8 mouse cellular contexts compared by ENCODE assay signal in genomic region chr11:74897678-74898516, GRCm38 (mm10). TPM values are rescaled to one million over a fixed set of nuclear protein-coding genes. Genes with fewer than 3 reads are reported as not detected.
A peak's percentile ranks its signal among the peaks of the same experiment; 100 is the strongest.
DNase-seq lines count a peak whose midpoint lies in the region; ATAC-seq and TF ChIP-seq lines count a peak whose summit lies in the region.

Gene Tsr1 (plus strand): TSS chr11:74898071.

- no peaks in the 10 kb centered on the region for H3K27me3 ChIP-seq in ES-Bruce4 (ENCODE audit: control insufficient read depth, insufficient read depth, low read length, poor library complexity, severe bottlenecking)
- H3K27me3 ChIP-seq in forebrain, embryonic 13.5 days, result no peaks in the 10 kb centered on the region

- H3K9ac ChIP-seq in ES-Bruce4 (ENCODE audit: low read depth, poor library complexity, severe bottlenecking), result peak within 1 kb of the TSS; percentile 75
- peak within 1 kb of the TSS; percentile 77 for H3K9ac ChIP-seq in forebrain, embryonic 13.5 days

- no peaks in the 10 kb centered on the region for H3K9me3 ChIP-seq in ES-Bruce4 (replicated peaks; ENCODE audit: control insufficient read depth, insufficient read depth, low read length, poor library complexity, severe bottlenecking)
- H3K9me3 ChIP-seq in forebrain, embryonic 13.5 days (replicated peaks), result no peaks in the 10 kb centered on the region

- no peak for TF ChIP-seq EP300 in ES-Bruce4 (IDR thresholded peaks at IDR 0.05; ENCODE audit: insufficient read depth, low read depth, low read length)

- peaks cover 35% of the 10 kb centered on the region for H3K36me3 ChIP-seq in ES-Bruce4 (ENCODE audit: control insufficient read depth, insufficient read depth, low read length, poor library complexity, severe bottlenecking)
- peaks cover 33% of the 10 kb centered on the region for H3K36me3 ChIP-seq in forebrain, embryonic 13.5 days (ENCODE audit: poor library complexity, severe bottlenecking)

- peak within 1 kb of the TSS; percentile 90 for H3K4me3 ChIP-seq in ES-Bruce4 (ENCODE audit: low read depth, low read length)
- H3K4me3 ChIP-seq in forebrain, embryonic 13.5 days, result peak within 1 kb of the TSS; percentile 88
- H3K4me3 ChIP-seq in lung, adult 2 months (replicated peaks; ENCODE audit: extremely low read depth, low read depth, low read length), result peak within 1 kb of the TSS; percentile 87

- no peaks in the 10 kb centered on the region for H3K4me1 ChIP-seq in ES-Bruce4 (ENCODE audit: control insufficient read depth, insufficient read depth, low read length)
- peaks cover 21% of the 10 kb centered on the region for H3K4me1 ChIP-seq in forebrain, embryonic 13.5 days
- H3K4me1 ChIP-seq in lung, adult 2 months (ENCODE audit: control insufficient read depth, insufficient read depth, low read length), result peaks cover 5% of the 10 kb centered on the region; the same call in 1 of the 2 replicates

- intact Hi-C loops in heart, postnatal 10 days (cut with DNase I), result loop anchor here (1.0 kb wide), 1 partner anchor 28 kb away; no protein-coding TSS in a partner anchor

- peak; percentile 87 for DNase-seq in c-Kit-positive CD71-positive TER-119-positive erythroid progenitor cells, embryonic 14.5 days (ENCODE audit: low spot score)
- DNase-seq in heart, postnatal 10 days, result peak; percentile 94
- DNase-seq in large intestine, adult 2 months (ENCODE audit: low read depth, low spot score), result peak; percentile 72
- peak; percentile 86 for DNase-seq in lung, adult 2 months
- DNase-seq in thymus, adult 18-20 months, result peak; percentile 76 to 83

- under 1% methylated on average over 54 of the region's 54 CpGs for WGBS in forebrain, embryonic 13.5 days
- under 1% methylated on average over 54 of the region's 54 CpGs for WGBS in large intestine, adult 2 months
- WGBS in lung, adult 2 months, result under 1% methylated on average over 54 of the region's 54 CpGs

- peak within 1 kb of the TSS; percentile 83 for H3K4me2 ChIP-seq in forebrain, embryonic 13.5 days

- peak; percentile 88 for ATAC-seq in forebrain, embryonic 13.5 days
- ATAC-seq in neutrophil, adult 5-6 weeks (ENCODE audit: extremely low read depth, insufficient number of reproducible peaks, low FRiP score, poor library complexity, severe bottlenecking), result peak; percentile 88

- peak within 1 kb of the TSS; percentile 48 for H3K27ac ChIP-seq in ES-Bruce4 (ENCODE audit: insufficient read depth, low read length)
- H3K27ac ChIP-seq in forebrain, embryonic 13.5 days, result peak within 1 kb of the TSS; percentile 82

- no peak for TF ChIP-seq CTCF in ES-Bruce4 (IDR thresholded peaks at IDR 0.05; ENCODE audit: low read depth, low read length)
- no peak for TF ChIP-seq CTCF in lung, adult 2 months (IDR thresholded peaks at IDR 0.05; ENCODE audit: insufficient read depth, low read length)

- TF ChIP-seq POLR2A in ES-Bruce4 (IDR thresholded peaks at IDR 0.05; ENCODE audit: insufficient read depth, low read length), result peak; percentile 79
- TF ChIP-seq POLR2A in lung, adult 2 months (IDR thresholded peaks at IDR 0.05; ENCODE audit: borderline replicate concordance, extremely low read depth, low read depth, low read length), result peak; percentile 74; the same call in 1 of the 2 replicates

RNA-seq across cellular contexts. Expression of gene Tsr1, which starts in this region (rescaled TPM):
- polyA plus RNA-seq in ES-Bruce4 (2011; ENCODE audit: insufficient read depth, insufficient read length, low read depth, missing spikeins), result 100 and 105 TPM in 2 replicates
- 33.3 and 39.1 TPM in 2 replicates for polyA plus RNA-seq in forebrain, embryonic 13.5 days (2015; fragmentation: Nextera tagmentation; extraction: Ambion mirVana)
- total RNA-seq in heart, postnatal 10 days (2021), result 10 to 100 TPM; 17.1 to 20.1 TPM
- 12.2 and 14.8 TPM in 2 replicates for polyA plus RNA-seq in large intestine, adult 2 months (2012; rRNA removed)
- polyA plus RNA-seq in lung, adult 2 months (2012; rRNA removed), result 7.1 and 7.5 TPM in 2 replicates
- total RNA-seq in neutrophil, adult 5-6 weeks (2017), result 33.3 and 38.4 TPM in 2 replicates

Comparison
In these comparisons a context has a peak if more than half of its experiments do, and no peak if none do; other contexts are left out.
1. Peak in every context shown above with its lines: DNase-seq, ATAC-seq, H3K4me3 ChIP-seq and H3K27ac ChIP-seq.